Mouse (Mus musculus): ENCODE data around the gene Otub2. TPM values are rescaled to one million over a fixed set of nuclear protein-coding genes. Genes with fewer than 3 reads are reported as not detected.

Gene Otub2
- polyA plus RNA-seq, 1 experiment from 2014 or later, result 12.2 TPM

Other genes starting within 250 kb of the Otub2 start
- 0.32 and 0.50 TPM in 2 replicates for gene Prima1, start 146.5 kb upstream of the Otub2 start, polyA plus RNA-seq (2014; fragmentation: Nextera tagmentation; extraction: Ambion mirVana)
- 4.5 and 5.1 TPM in 2 replicates for gene Fam181a, start 77.7 kb upstream of the Otub2 start, polyA plus RNA-seq (2014; fragmentation: Nextera tagmentation; extraction: Ambion mirVana)
- 0.92 and 1.2 TPM in 2 replicates for gene Asb2, start 32.7 kb upstream of the Otub2 start, polyA plus RNA-seq (2014; fragmentation: Nextera tagmentation; extraction: Ambion mirVana)
- gene 9330161L09Rik, start 19.1 kb downstream of the Otub2 start, polyA plus RNA-seq (2014; fragmentation: Nextera tagmentation; extraction: Ambion mirVana), result 0.42 and 0.43 TPM in 2 replicates
- 114 TPM in 2 replicates for gene Ddx24, start 37.1 kb downstream of the Otub2 start, polyA plus RNA-seq (2014; fragmentation: Nextera tagmentation; extraction: Ambion mirVana)
- 3.5 and 3.7 TPM in 2 replicates for gene Ifi27, start 45.5 kb downstream of the Otub2 start, polyA plus RNA-seq (2014; fragmentation: Nextera tagmentation; extraction: Ambion mirVana)
- gene Ifi27l2a, start 55.0 kb downstream of the Otub2 start, polyA plus RNA-seq (2014; fragmentation: Nextera tagmentation; extraction: Ambion mirVana), result 0.70 and 2.1 TPM in 2 replicates
- not detected in 2 replicates for gene Ifi27l2b, start 68.5 kb downstream of the Otub2 start, polyA plus RNA-seq (2014; fragmentation: Nextera tagmentation; extraction: Ambion mirVana)
- 2.2 and 2.6 TPM in 2 replicates for gene Ppp4r4, start 143.6 kb downstream of the Otub2 start, polyA plus RNA-seq (2014; fragmentation: Nextera tagmentation; extraction: Ambion mirVana)
- 0.14 TPM in 1 of 2 replicates, not detected in the other for gene Serpina10, start 242.8 kb downstream of the Otub2 start, polyA plus RNA-seq (2014; fragmentation: Nextera tagmentation; extraction: Ambion mirVana)